Mouse (Mus musculus) forebrain, postnatal 0 days (tissue): ENCODE data around the gene Acot7. TPM values are rescaled to one million over a fixed set of nuclear protein-coding genes. Genes with fewer than 3 reads are reported as not detected.

Experiments
- ATAC-seq: fragments of 200-750 bp; cut with Nextera tagmentation; 2 replicates; pipeline ENCODE4 v1.8.0; 2017; ENCODE audit warnings: mild to moderate bottlenecking, moderate library complexity
- DNase-seq: peaks from one replicate; pipeline ENCODE4 v3.0.0-alpha.2; 2015
- H3K27ac ChIP-seq: fragments of 300-500 bp; sonication (generic); 2 replicates; pipeline ENCODE4 v1.5.1; 2014; ENCODE audit warnings: low read depth, mild to moderate bottlenecking, antibody characterized with exemption, low read length, moderate library complexity, mixed read lengths
- H3K27me3 ChIP-seq: fragments of 300-500 bp; sonication (generic); 2 replicates; pipeline ENCODE4 v1.6.1; 2014; ENCODE audit warnings: mild to moderate bottlenecking, low read length, mixed read lengths; ENCODE audit not compliant: insufficient read depth
- H3K36me3 ChIP-seq: fragments of 300-500 bp; sonication (generic); 2 replicates; pipeline ENCODE4 v1.6.1; 2014; ENCODE audit warnings: mild to moderate bottlenecking, moderate library complexity; ENCODE audit not compliant: insufficient read depth
- H3K4me1 ChIP-seq: fragments of 300-500 bp; sonication (generic); 2 replicates; pipeline ENCODE4 v1.6.1; 2014; ENCODE audit warnings: antibody characterized with exemption; ENCODE audit not compliant: insufficient read depth
- H3K4me2 ChIP-seq: fragments of 300-500 bp; sonication (generic); 2 replicates; pipeline ENCODE4 v1.6.1; 2014; ENCODE audit warnings: low read depth, mild to moderate bottlenecking, moderate library complexity
- H3K4me3 ChIP-seq: fragments of 300-500 bp; sonication (generic); 2 replicates; pipeline ENCODE4 v1.5.1; 2014; ENCODE audit warnings: low read depth, low read length, mixed read lengths
- H3K9ac ChIP-seq: fragments of 300-500 bp; sonication (generic); 2 replicates; pipeline ENCODE4 v1.6.1; 2014; ENCODE audit warnings: mild to moderate bottlenecking
- H3K9me3 ChIP-seq: fragments of 300-500 bp; sonication (generic); 2 replicates; pipeline ENCODE4 v1.6.1; 2016; ENCODE audit warnings: low read length
- CTCF ChIP-seq: sonication (generic); IDR thresholded peaks from 2 replicates; pipeline ENCODE4 v1.5.1; 2016; ENCODE audit warnings: antibody characterized with exemption, control low read depth, low read depth
- WGBS: fragments of 180-500 bp; shearing (Covaris S2); extraction: QIAGEN DNeasy Blood & Tissue Kit; methylation state at CpG from one replicate; pipeline ENCODE4 v1.1.7; 2014; 5-methylcytosine and 5-hydroxymethylcytosine counted together
- polyA plus RNA-seq: library from polyadenylated mRNA; unstranded; fragments of >200 nt; fragmentation: Nextera tagmentation; extraction: Ambion mirVana; gene quantifications from 2 replicates; pipeline ENCODE4 v1.2.1, GENCODE M21; 2015
- total RNA-seq: library from RNA; depleted of rRNA; stranded (reverse); fragments of >200 nt; gene quantifications from 2 replicates; pipeline ENCODE4 v1.2.3, GENCODE M21; 2014

Acot7 gene
- total and polyA plus RNA-seq, 2 experiments from 2014 or later, result 193 to 466 TPM

DNA sequence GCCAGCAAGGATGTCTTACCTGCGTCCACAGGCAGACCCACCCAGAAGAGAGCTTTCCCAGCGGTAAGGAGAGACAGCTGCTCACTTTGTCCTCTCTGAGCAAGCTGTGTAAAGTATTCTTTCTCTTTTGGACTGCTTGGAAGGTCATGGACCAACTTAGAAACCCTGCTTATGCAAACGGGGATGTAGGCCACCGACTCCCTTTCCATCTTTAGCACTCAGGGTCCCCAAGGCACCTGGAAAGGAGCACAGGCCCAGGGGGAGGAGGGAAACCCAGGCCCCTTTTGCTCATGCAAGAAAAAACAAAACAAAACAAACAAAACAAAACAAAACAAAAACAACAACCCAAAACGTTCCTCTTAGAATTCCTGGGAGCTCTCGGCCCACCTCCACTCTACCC, 113.6 kb downstream of the Acot7 start, which contains the start of gene Hes3:
TSS of gene Hes3 (minus strand) at position 101 of the 400 bp plus-strand sequence.
- TF ChIP-seq CTCF, result no peak
- WGBS, result 14% methylated on average over 6 of the region's 6 CpGs
- peak within 1 kb of the TSS; percentile 65 for H3K4me2 ChIP-seq
- ATAC-seq, result no peak
- no peaks in the 10 kb centered on the region for H3K36me3 ChIP-seq
- DNase-seq, result no peak
- H3K9ac ChIP-seq, result peak within 1 kb of the TSS; percentile 46
- no peaks in the 10 kb centered on the region for H3K9me3 ChIP-seq
- H3K4me3 ChIP-seq, result peak within 1 kb of the TSS; percentile 33
- H3K27ac ChIP-seq, result no peak within 1 kb of the TSS
- peaks cover 13% of the 10 kb centered on the region; the same call in 1 of the 2 replicates for H3K4me1 ChIP-seq
- H3K27me3 ChIP-seq, result peaks cover 70% of the 10 kb centered on the region

DNA sequence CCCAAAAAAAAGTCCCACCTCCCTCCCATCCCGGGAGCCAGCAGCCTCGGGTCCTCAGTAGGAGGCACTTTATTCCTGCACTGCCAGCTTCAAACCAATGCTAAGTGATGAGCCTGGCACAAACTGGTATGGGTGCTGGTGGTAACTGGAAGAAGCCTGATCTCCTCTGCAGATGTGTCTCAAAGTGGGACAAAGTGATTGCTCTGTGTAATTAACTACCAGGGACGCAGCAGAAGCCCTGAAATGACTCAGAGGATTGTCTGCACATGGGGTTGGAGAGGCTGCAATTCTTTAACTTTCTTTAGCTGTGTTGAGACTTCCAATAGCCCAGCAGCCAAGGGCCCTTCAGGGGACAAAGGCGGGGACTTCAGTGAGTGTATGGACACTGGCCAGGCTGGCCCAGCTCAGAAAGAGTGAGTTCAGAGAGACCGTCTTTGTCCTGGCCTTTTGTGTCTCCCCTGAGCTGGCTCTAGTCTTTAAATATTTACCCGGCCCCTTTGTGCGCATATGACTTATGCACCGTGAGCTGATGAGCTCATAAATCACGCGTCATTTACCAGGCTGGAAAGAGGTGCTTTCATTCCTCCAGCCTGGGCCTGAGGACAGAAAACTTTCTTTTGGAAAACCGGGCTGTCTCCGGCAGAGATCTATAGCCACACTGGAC, 114.3 kb downstream of the Acot7 start:
- ATAC-seq, result no peak
- WGBS, result 8% methylated on average over 12 of the region's 12 CpGs
- no peak for DNase-seq

GRCm38 (mm10) chr4:152294188-152294929, 116.4 kb downstream of the Acot7 start:
- no peak for ATAC-seq
- Histone ChIP-seq H3K27ac (no peak overlapping the region), H3K4me3 (no peak overlapping the region), H3K4me2 (no peak overlapping the region), H3K9ac (no peak overlapping the region), H3K27me3 (peaks cover 48% of the 10 kb centered on the region), H3K4me1 (peaks cover 16% of the 10 kb centered on the region; the same call in 1 of the 2 replicates), H3K9me3 (no peaks in the 10 kb centered on the region), H3K36me3 (no peaks in the 10 kb centered on the region)
- no peak for DNase-seq
- 61% methylated on average over 10 of the region's 10 CpGs for WGBS
- TF ChIP-seq CTCF, result peak; percentile 49

More for the DNA sequence above, 114.3 kb downstream of the Acot7 start:
- peaks cover 64% of the 10 kb centered on the region for H3K27me3 ChIP-seq
- no peaks in the 10 kb centered on the region for H3K36me3 ChIP-seq
- peaks cover 9% of the 10 kb centered on the region; the same call in 1 of the 2 replicates for H3K4me1 ChIP-seq
- TF ChIP-seq CTCF, result no peak
- H3K4me2 ChIP-seq, result no peak overlapping the region
- no peak overlapping the region for H3K27ac ChIP-seq
- H3K4me3 ChIP-seq, result no peak overlapping the region
- H3K9me3 ChIP-seq, result no peaks in the 10 kb centered on the region
- no peak overlapping the region for H3K9ac ChIP-seq

GRCm38 (mm10) chr4:152295916-152296315, 118.0 kb downstream of the Acot7 start:
- Histone ChIP-seq H3K9ac (no peak overlapping the region), H3K4me1 (peaks cover 9% of the 10 kb centered on the region; the same call in 1 of the 2 replicates), H3K4me2 (no peak overlapping the region), H3K27me3 (peaks cover 41% of the 10 kb centered on the region), H3K36me3 (peaks cover 14% of the 10 kb centered on the region), H3K4me3 (no peak overlapping the region), H3K27ac (no peak overlapping the region), H3K9me3 (no peaks in the 10 kb centered on the region)
- no peak for TF ChIP-seq CTCF
- ATAC-seq (no peak), DNase-seq (no peak)
- WGBS, result 56% methylated on average over 4 of the region's 4 CpGs

DNA sequence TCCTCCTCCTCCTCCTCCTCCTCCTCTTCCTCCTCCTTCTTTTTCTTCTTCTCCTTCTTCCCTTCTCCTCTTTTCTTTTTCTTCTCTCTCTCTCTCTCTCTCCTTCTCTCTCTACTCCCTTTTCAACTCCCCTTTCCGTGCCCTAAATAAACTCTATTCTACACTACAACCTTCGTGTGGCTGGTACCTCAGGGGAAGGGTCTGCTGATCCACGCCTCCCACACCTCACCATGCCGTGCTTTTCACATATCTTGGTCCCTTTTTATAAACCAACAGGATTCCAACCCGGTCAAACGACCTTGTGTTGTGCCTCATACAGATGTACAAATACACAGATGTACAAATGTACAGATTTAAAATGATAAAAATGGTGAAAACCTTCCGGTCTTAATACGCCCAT, 118.4 kb downstream of the Acot7 start:
- Histone ChIP-seq H3K4me2 (peak overlapping the region; percentile 78), H3K27me3 (peaks cover 37% of the 10 kb centered on the region), H3K4me3 (peak overlapping the region; percentile 97), H3K9ac (peak overlapping the region; percentile 44), H3K36me3 (peaks cover 17% of the 10 kb centered on the region), H3K9me3 (no peaks in the 10 kb centered on the region), H3K27ac (no peak overlapping the region), H3K4me1 (0 out of 2 replicates have a peak, but pooled peaks cover 8% of the 10 kb centered on the region)
- no peak for DNase-seq
- ATAC-seq, result no peak
- 16% methylated on average over 8 of the region's 8 CpGs for WGBS
- no peak for TF ChIP-seq CTCF

DNA sequence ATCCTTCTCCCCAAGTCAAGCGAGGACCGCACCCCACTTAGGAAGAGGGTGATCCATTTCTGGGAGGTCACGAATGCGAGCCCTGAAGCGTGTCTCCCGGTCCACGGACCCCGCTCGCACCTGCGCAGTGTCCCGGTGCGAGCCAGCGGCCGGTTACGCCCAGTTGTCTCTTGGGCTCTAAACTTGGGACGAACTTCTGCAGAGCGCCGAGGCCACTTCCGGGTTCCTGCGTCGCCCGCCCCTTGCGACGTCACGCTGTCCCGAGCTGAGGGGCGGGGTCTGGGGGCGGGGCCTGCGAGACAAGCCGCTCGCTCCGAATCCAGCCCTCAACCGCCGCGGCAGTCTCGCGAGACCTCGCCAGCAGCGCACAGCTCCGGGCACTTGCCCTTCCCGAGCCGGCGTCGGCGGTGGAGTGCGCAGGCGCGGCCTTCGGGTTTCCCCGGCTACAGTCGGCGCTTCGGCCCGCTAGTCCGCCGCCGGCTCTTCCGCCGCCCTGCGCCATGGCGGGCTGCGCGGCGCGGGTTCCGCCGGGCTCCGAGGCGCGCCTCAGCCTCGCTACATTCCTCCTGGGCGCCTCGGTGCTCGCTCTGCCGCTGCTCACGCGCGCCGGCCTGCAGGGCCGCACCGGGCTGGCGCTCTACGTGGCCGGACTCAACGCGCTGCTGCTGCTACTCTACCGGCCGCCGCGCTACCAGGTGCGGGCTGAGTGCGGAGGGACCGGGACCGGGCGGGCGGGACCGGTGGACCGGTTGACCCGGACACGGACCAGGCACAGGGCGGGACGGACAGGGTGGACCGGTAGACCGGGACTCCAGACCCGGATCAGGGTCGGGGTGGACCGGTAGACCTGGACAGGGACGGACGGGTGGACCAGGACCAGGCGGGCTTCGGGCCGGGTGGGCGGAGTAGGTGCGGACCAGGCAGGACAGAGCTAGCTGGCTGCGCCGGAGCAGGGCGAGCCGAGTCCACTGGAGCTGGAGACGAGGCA, 119.2 kb downstream of the Acot7 start, which contains the start of gene Icmt:
TSS of gene Icmt (plus strand) at position 354 of the 988 bp plus-strand sequence.
- DNase-seq (peak; percentile 99), ATAC-seq (peak; percentile 98)
- Histone ChIP-seq H3K9ac (peak within 1 kb of the TSS; percentile 76), H3K27ac (peak within 1 kb of the TSS; percentile 79), H3K36me3 (peaks cover 25% of the 10 kb centered on the region), H3K27me3 (peaks cover 29% of the 10 kb centered on the region), H3K4me2 (peak within 1 kb of the TSS; percentile 97), H3K9me3 (no peaks in the 10 kb centered on the region), H3K4me1 (0 out of 2 replicates have a peak, but pooled peaks cover 8% of the 10 kb centered on the region), H3K4me3 (peak within 1 kb of the TSS; percentile 97)
- TF ChIP-seq CTCF, result no peak
- WGBS, result under 1% methylated on average over 115 of the region's 119 CpGs
